Mouse (Mus musculus) Muller cell, postnatal 12 days (primary cell): ENCODE measurements around the gene Bdh1.

Experiments used
- DNase-seq: peaks from one replicate; pipeline ENCODE4 v3.0.0-alpha.2; 2015; ENCODE audit errors: inconsistent ontology term

The Bdh1 gene

GRCm38 (mm10) chr16:31501751-31502365, 79.8 kb downstream of the Bdh1 start:
- no peak for DNase-seq

- DNase-seq: no peak
Measured at GRCm38 (mm10) chr16:31506665-31507456, 84.8 kb downstream of the Bdh1 start.

- DNase-seq: no peak
Measured at GRCm38 (mm10) chr16:31507457-31507755, 85.3 kb downstream of the Bdh1 start.

- no peak for DNase-seq
Measured at GRCm38 (mm10) chr16:31507794-31508526, 85.9 kb downstream of the Bdh1 start.
